Mouse (Mus musculus) right cerebral cortex, adult 2 months (tissue): ENCODE data around the gene Tox4.

Experiments used
- DNase-seq, 2 experiments: peaks; one replicate each; pipeline ENCODE4 v3.0.0; 2021 to 2022; ENCODE audit warnings: low spot score in 2 of 2

Gene Tox4

DNA sequence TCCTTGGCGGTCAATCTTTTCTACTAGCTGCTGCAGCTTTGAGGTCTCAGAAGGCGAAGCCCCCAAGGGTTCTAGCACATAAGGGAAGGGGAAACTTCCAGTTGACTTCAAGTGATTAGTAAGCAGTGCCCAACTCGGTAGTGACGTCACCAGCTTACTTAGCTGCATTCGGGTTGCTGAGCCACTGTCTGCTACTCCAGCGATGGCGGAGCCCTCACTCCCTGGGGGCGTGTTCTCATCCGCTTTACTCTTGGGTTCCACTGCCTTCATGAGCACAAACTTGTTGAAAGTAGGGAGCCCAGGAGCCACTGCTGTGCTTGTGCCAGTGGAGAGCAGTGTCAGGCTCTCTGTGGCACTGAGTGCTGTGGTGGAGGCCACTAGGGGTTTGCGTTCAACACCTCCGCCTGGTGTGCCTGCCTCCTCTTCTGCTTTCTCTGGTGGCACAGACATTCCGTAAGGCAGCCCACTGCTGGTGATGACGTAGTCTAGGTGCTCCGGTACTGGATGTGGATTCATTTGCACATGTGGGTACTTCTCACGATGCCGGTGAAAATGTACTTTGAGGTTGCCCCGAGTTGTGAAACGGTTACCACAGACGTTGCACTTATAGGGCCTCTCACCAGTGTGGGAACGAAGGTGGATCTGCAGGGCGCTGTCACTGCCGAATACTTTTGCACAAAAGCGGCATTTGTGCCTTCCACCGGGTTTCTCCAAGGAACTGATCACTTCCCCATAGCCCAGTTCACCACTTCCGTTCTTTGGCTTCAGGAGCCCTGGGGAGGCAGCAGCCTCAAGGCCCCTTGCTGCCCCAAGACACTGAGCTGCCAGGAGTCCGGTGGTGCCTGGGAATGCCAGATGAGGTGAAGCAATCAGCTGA is 35.2 kb downstream of the Tox4 start:
- no peak for DNase-seq

DNA sequence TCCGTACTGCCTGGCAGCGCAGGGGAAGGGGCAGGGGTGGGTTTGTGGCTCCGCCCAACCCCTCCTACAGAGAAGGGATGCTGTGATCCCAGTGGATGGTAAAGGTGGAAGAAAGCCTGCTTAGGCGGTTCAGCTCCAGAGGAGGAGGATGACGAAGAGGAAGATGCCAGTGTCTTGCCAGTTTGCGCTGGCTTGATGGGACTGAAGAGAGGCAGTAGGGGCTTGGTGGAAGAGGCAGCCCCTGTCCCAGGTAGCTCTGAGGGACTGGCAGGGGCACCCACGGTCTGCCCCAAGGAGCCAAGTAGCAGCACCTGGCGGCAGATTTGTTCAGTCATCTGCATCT is 35.8 kb downstream of the Tox4 start:
- no peak for DNase-seq

DNA sequence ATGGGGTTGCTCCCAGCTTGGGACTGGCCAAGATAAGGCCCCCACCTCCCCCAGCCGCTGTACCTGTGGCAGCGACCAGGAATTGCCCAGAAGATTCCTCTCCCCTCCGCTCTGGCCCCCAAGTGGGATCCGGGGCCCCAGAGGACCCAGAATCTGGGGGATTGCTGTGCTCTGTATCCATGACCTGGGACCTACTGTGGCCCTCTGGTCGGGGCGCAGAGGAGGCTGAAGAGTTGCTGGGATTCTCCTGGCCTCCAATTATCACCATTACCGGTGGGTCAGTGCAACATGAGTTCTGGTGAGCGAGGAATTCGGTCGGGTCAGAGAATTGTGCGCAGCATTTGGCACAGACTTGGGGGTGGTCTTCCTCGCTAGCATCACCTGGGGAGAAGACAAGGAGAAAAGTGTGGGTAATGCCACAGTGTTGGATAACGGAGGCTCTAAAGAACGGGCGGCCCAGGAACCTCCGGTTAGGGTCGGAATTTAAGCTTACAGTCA is 36.4 kb downstream of the Tox4 start:
- no peak for DNase-seq

- peak; percentile 68 to 74 for DNase-seq
Observed at GRCm38 (mm10) chr14:52315792-52316440, 37.0 kb downstream of the Tox4 start.

- DNase-seq, result no peak
Observed at GRCm38 (mm10) chr14:52316441-52317225, 37.7 kb downstream of the Tox4 start.

- no peak for DNase-seq
Observed at GRCm38 (mm10) chr14:52319361-52319760, 40.4 kb downstream of the Tox4 start.

- DNase-seq, result no peak
Observed at GRCm38 (mm10) chr14:52325890-52326289, 46.9 kb downstream of the Tox4 start.

- DNase-seq, result no peak
Observed at GRCm38 (mm10) chr14:52327375-52327901, 48.5 kb downstream of the Tox4 start.

DNA sequence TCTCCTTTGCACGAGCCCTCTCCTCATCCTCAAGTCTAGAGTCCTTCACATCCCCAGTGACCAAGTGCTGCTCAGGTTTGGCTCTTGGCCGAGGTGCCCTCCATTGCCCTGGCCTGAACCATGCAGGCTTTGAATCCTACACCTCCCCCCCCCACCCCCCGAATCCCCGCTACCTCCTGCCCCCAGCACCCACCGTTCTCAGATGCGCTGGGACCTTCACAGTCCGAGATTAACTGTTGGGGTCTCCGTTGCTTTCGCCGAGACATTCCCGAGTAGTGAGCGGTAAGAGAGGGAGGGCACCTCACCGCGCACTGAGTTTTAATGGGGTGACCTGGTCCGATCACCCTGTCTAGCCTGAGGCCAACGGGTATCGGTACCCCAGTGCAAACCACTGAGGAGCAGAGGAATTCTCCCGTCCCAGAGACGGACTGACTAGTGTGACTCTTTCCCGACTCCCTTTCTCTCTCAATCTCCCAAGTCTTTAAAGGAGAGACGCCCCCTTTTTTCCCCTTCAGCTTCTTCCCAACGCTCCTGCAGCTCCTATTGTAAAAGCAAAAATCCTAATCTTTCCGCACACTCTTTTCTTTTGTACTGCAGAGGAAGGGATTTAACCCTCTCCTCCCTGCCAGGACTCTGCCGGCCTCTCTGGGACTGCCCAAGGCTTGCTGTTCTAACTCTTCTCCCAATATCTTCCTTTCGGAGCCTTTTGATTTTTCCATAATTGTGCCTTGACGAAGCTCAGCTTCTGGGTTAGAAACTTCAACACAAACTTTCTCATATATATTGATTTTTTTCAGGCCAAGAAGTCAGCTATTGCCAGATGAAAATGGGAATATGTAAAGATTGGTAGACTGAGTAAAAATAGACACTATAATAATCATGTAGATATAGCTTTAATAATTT is 49.2 kb downstream of the Tox4 start, which contains the start of gene Sall2:
Gene Sall2 (minus strand): TSS at position 853 of the 903 bp plus-strand sequence.
- no peak for DNase-seq

GRCm38 (mm10) chr14:52331069-52331750 is 52.3 kb downstream of the Tox4 start:
- no peak for DNase-seq

DNA sequence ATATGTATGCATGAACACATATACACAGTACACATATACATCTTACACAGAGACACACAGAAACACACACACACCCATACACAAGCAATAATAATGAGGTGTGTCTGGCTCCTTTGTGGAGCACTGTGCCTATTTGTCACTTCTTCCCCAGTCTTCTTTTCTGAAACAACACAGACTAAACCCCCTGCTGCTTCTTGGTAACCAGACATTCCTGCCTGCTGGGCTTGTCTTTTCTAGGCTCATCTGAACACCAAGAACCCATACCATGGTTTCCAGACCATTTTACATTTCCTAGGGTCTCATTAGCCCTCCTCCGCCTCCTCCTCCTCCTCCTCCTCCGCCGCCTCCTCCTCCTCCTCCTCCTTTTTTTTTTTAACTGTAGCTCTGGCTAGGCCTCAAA is 53.2 kb downstream of the Tox4 start:
- DNase-seq, result no peak

DNA sequence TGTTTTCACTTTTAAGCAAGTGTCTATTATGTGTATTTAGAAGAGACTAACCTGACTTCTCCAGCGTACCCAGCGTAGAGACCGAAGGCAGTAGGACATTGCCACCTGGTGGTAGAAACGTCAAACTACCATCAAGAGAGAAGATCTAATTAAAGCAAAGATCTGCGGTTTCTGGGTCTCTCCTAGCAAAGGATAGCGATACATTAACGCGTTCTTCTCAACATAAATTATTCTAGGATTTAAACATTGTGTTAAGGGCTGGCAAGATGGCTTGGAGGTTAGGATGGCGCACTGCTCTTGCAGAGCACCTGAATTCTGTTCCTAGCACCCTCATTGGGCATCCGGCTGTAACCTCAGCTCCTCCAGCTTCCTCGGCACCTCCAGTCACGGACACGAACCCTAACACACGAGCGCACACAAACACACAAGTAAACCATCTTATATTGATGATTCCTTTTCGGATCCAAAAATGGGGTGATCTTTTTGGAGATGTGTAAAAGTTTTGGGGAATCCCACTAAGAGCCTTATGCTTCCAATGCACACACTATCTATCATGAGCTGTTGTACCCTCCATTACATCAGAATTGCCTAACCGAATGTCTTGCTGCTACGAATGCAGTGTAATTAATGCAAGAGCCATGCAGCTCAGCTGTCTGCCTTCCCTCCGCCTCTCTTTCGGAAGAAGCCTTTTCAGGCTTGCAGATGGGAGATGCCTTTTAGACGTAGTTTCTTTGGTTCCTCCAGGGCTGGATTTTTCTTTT is 60.0 kb downstream of the Tox4 start:
- peak; percentile 74 to 83 for DNase-seq

- no peak for DNase-seq
Observed at GRCm38 (mm10) chr14:52339512-52339852, 60.5 kb downstream of the Tox4 start.
